12 mouse cellular contexts compared by ENCODE assay signal in genomic region chr7:49908181-49908855, GRCm38 (mm10). TPM values are rescaled to one million over a fixed set of nuclear protein-coding genes. Genes with fewer than 3 reads are reported as not detected.
DNase-seq lines count a peak whose midpoint lies in the region; ATAC-seq lines count a peak whose summit lies in the region.
"Had no signal": no experiment of that assay in that cellular context is flagged by ENCODE, and none has a peak within 500 bp of the region (broad histone marks: within the 10 kb centered on the region; RNA-seq: fewer than 3 reads in every experiment).

No protein-coding gene starts in this region.

- H3K4me1 ChIP-seq in hindbrain, embryonic 16.5 days (ENCODE audit: control insufficient read depth, insufficient read depth, low read depth, low read length), result peaks cover 7% of the 10 kb centered on the region
- peaks cover 35% of the 10 kb centered on the region for H3K4me1 ChIP-seq in midbrain, embryonic 10.5 days
- peaks cover 27% of the 10 kb centered on the region for H3K4me1 ChIP-seq in neural tube, embryonic 15.5 days

- WGBS in hindbrain, embryonic 16.5 days, result under 1% methylated on average over 24 of the region's 24 CpGs
- WGBS in midbrain, embryonic 10.5 days, result under 1% methylated on average over 24 of the region's 24 CpGs
- WGBS in neural tube, embryonic 15.5 days, result under 1% methylated on average over 24 of the region's 24 CpGs

- H3K9me3 ChIP-seq in hindbrain, embryonic 16.5 days (ENCODE audit: control insufficient read depth, low read length), result no peaks in the 10 kb centered on the region
- no peaks in the 10 kb centered on the region for H3K9me3 ChIP-seq in midbrain, embryonic 10.5 days (replicated peaks)
- H3K9me3 ChIP-seq in neural tube, embryonic 15.5 days (replicated peaks), result no peaks in the 10 kb centered on the region

- H3K27ac ChIP-seq in hindbrain, embryonic 16.5 days (ENCODE audit: low read depth, low read length), result peak overlapping the region; percentile 71
- H3K27ac ChIP-seq in midbrain, embryonic 10.5 days (replicated peaks), result no peak overlapping the region
- H3K27ac ChIP-seq in neural tube, embryonic 15.5 days (replicated peaks), result peak overlapping the region; percentile 85

- ATAC-seq in hindbrain, embryonic 16.5 days, result peak; percentile 52; the same call in 1 of the 2 replicates
- peak; percentile 34 for ATAC-seq in neural tube, embryonic 15.5 days (ENCODE audit: low FRiP score)
- ATAC-seq: liver, postnatal 0 days had no signal

- H3K36me3 ChIP-seq in hindbrain, embryonic 16.5 days (ENCODE audit: control insufficient read depth, insufficient read depth, low read length), result no peaks in the 10 kb centered on the region
- no peaks in the 10 kb centered on the region for H3K36me3 ChIP-seq in midbrain, embryonic 10.5 days
- no peaks in the 10 kb centered on the region for H3K36me3 ChIP-seq in neural tube, embryonic 15.5 days

- H3K27me3 ChIP-seq in hindbrain, embryonic 16.5 days (replicated peaks; ENCODE audit: control insufficient read depth, insufficient read depth, low read length), result peaks cover 23% of the 10 kb centered on the region
- H3K27me3 ChIP-seq in midbrain, embryonic 10.5 days (ENCODE audit: low read depth, poor library complexity, severe bottlenecking), result peaks cover 100% of the 10 kb centered on the region
- H3K27me3 ChIP-seq in neural tube, embryonic 15.5 days (replicated peaks), result peaks cover 73% of the 10 kb centered on the region

- no peak overlapping the region; the same call in 1 of the 2 replicates for H3K9ac ChIP-seq in hindbrain, embryonic 16.5 days (ENCODE audit: low read depth, low read length)
- H3K9ac ChIP-seq in neural tube, embryonic 15.5 days (replicated peaks), result peak overlapping the region; percentile 40
- H3K9ac ChIP-seq: liver, postnatal 0 days had no signal

- peak overlapping the region; percentile 10; the same call in 1 of the 2 replicates for H3K4me3 ChIP-seq in hindbrain, embryonic 16.5 days (ENCODE audit: low read length)
- peak overlapping the region; percentile 42 for H3K4me3 ChIP-seq in midbrain, embryonic 10.5 days
- H3K4me3 ChIP-seq in neural tube, embryonic 15.5 days (replicated peaks), result peak overlapping the region; percentile 26
- H3K4me3 ChIP-seq: erythroblast, embryonic 14.5 days had no signal

- H3K4me2 ChIP-seq in hindbrain, embryonic 16.5 days (ENCODE audit: low read length), result peak overlapping the region; percentile 22
- H3K4me2 ChIP-seq in neural tube, embryonic 15.5 days, result peak overlapping the region; percentile 57

- peak; percentile 55 for DNase-seq in kidney, adult 18-20 months
- DNase-seq in kidney, postnatal 10 days, result no peak
- DNase-seq in midbrain, embryonic 10.5 days (ENCODE audit: low spot score), result peak; percentile 62
- DNase-seq in ovary, postnatal 10 days (ENCODE audit: low spot score), result no peak
- DNase-seq in spleen, postnatal 36 days (ENCODE audit: low spot score in 2 of 2), result no peak
- no peak for DNase-seq in cerebellum, postnatal 25 days
- DNase-seq: cerebellum, postnatal 36 days; liver, postnatal 0 days; thymus, postnatal 36 days had no signal

RNA-seq across cellular contexts. Expression of gene Slc6a5, which starts 1.6 kb away (rescaled TPM):
- 13.3 and 15.7 TPM in 2 replicates for polyA plus RNA-seq in hindbrain, embryonic 16.5 days (2015; fragmentation: Nextera tagmentation; extraction: Ambion mirVana)
- polyA plus RNA-seq in midbrain, embryonic 10.5 days (2016; fragmentation: Nextera tagmentation; extraction: Ambion mirVana), result not detected in 2 replicates
- polyA plus RNA-seq in neural tube, embryonic 15.5 days (2015; fragmentation: Nextera tagmentation; extraction: Ambion mirVana), result 14.9 and 19.7 TPM in 2 replicates
- polyA plus RNA-seq: erythroblast, embryonic 14.5 days; liver, postnatal 0 days had no signal

Comparison
In these comparisons a context has a peak if more than half of its experiments do, and no peak if none do; other contexts are left out.
1. DNase-seq: peak in kidney, adult 18-20 months (single experiment) and midbrain, embryonic 10.5 days (single experiment); none in kidney, postnatal 10 days (single experiment), ovary, postnatal 10 days (single experiment), spleen, postnatal 36 days (0 of 2) and cerebellum, postnatal 25 days (0 of 2).
2. RNA of gene Slc6a5, which starts 1.6 kb away (polyA plus RNA-seq): 14.9 to 19.7 TPM in neural tube, embryonic 15.5 days and 13.3 to 15.7 TPM in hindbrain, embryonic 16.5 days; not detected in midbrain, embryonic 10.5 days; every median in the first group is over 10 times any median in the second.
3. Peak in every context shown above with its lines, with median percentiles within 50 percentile points of each other: H3K4me3 ChIP-seq.